Mouse (Mus musculus) CH12.LX (cell line): ENCODE data around the gene Igfbp2. TPM values are rescaled to one million over a fixed set of nuclear protein-coding genes. Genes with fewer than 3 reads are reported as not detected.

ENCODE experiments used
- DNase-seq: peaks from one replicate; pipeline ENCODE4 v3.0.0-alpha.2; 2013; ENCODE audit errors: extremely low read depth
- H3K27ac ChIP-seq: 2 replicates; pipeline ENCODE4 v1.5.1; 2012; ENCODE audit warnings: low read depth, mild to moderate bottlenecking, control low read depth, moderate library complexity; ENCODE audit not compliant: insufficient read depth
- H3K27me3 ChIP-seq: replicated peaks from 2 replicates; pipeline ENCODE3; 2012; ENCODE audit warnings: inconsistent platforms
- H3K36me3 ChIP-seq, 2 experiments: replicated peaks in 1 of 2; 2 replicates each; pipeline versions ENCODE3 to v1.6.1; 2012; ENCODE audit warnings: inconsistent platforms in 1 of 2, low read length in 1 of 2, mild to moderate bottlenecking in 1 of 2, mixed read lengths in 1 of 2, moderate library complexity in 1 of 2; ENCODE audit not compliant: control insufficient read depth in 1 of 2, insufficient read depth in 1 of 2
- H3K4me1 ChIP-seq, 2 experiments: 2 replicates each; pipeline ENCODE4 v1.6.1; 2012; ENCODE audit warnings: inconsistent platforms in 1 of 2, moderate library complexity in 1 of 2; ENCODE audit not compliant: insufficient read depth in 2 of 2, control insufficient read depth in 1 of 2
- H3K4me2 ChIP-seq: 2 replicates; pipeline ENCODE4 v1.6.1; 2012; ENCODE audit warnings: low read depth, mild to moderate bottlenecking, control low read depth; ENCODE audit not compliant: poor library complexity, insufficient read depth, severe bottlenecking
- H3K4me3 ChIP-seq, 3 experiments: fragments of 150-350 bp in 1 of 3; sonication (generic) in 1 of 3; replicated peaks in 1 of 3; 2 replicates each; pipeline versions ENCODE3 to v1.5.1; 2011 to 2012; ENCODE audit warnings: low read depth in 2 of 3, low read length in 2 of 3, mild to moderate bottlenecking in 2 of 3, moderate library complexity in 2 of 3, control low read depth in 1 of 3, improper control_type of control experiment in 1 of 3, inconsistent platforms in 1 of 3, mixed read lengths in 1 of 3; ENCODE audit not compliant: poor library complexity in 1 of 3
- H3K79me2 ChIP-seq: replicated peaks from 2 replicates; pipeline ENCODE4 v1.6.1; 2012; ENCODE audit warnings: mild to moderate bottlenecking, moderate library complexity; ENCODE audit not compliant: control insufficient read depth, poor library complexity, insufficient read depth, severe bottlenecking; ENCODE audit errors: extremely low read depth
- H3K9ac ChIP-seq: 2 replicates; pipeline ENCODE4 v1.6.1; 2012; ENCODE audit warnings: low read depth, mild to moderate bottlenecking, control low read depth, moderate library complexity; ENCODE audit not compliant: insufficient read depth
- H3K9me3 ChIP-seq: replicated peaks from 2 replicates; pipeline ENCODE3; 2012; ENCODE audit warnings: low read length, inconsistent platforms, mixed read lengths
- BHLHE40 ChIP-seq: IDR thresholded peaks from 2 replicates; pipeline ENCODE4 v1.6.1; 2011; ENCODE audit warnings: mild to moderate bottlenecking, low read depth, low read length, improper control_type of control experiment
- CHD1 ChIP-seq: IDR thresholded peaks from 2 replicates; pipeline ENCODE4 v1.6.1; 2012; ENCODE audit warnings: low read depth, low read length, improper control_type of control experiment, inconsistent platforms
- CHD2 ChIP-seq: IDR thresholded peaks from 2 replicates; pipeline ENCODE4 v1.6.1; 2011; ENCODE audit warnings: low read length, improper control_type of control experiment
- CTCF ChIP-seq, 2 experiments: IDR thresholded peaks in 1 of 2; conservative IDR thresholded peaks in 1 of 2; 2 replicates each; pipeline ENCODE4 v1.5.1; 2011 to 2012; ENCODE audit warnings: low read depth in 2 of 2, low read length in 2 of 2, improper control_type of control experiment in 1 of 2, inconsistent platforms in 1 of 2, mild to moderate bottlenecking in 1 of 2, moderate library complexity in 1 of 2
- ELF1 ChIP-seq: IDR thresholded peaks from 2 replicates; pipeline ENCODE4 v1.6.1; 2014; ENCODE audit warnings: low read depth, mild to moderate bottlenecking, inconsistent platforms, low read length, improper control_type of control experiment
- ETS1 ChIP-seq: conservative IDR thresholded peaks from 2 replicates; pipeline ENCODE4 v1.6.1; 2012; ENCODE audit warnings: low read depth, mild to moderate bottlenecking, inconsistent platforms, low read length, improper control_type of control experiment, moderate library complexity
- HCFC1 ChIP-seq: IDR thresholded peaks from 2 replicates; pipeline ENCODE4 v1.6.1; 2012; ENCODE audit warnings: low read depth, mild to moderate bottlenecking, inconsistent platforms, low read length, improper control_type of control experiment
- IRF4 ChIP-seq: IDR thresholded peaks from 2 replicates; pipeline ENCODE4 v1.6.1; 2014; ENCODE audit warnings: low read depth, mild to moderate bottlenecking, inconsistent platforms, low read length, improper control_type of control experiment
- JUN ChIP-seq: IDR thresholded peaks from 2 replicates; pipeline ENCODE4 v1.6.1; 2011; ENCODE audit warnings: low read depth, mild to moderate bottlenecking, low read length, improper control_type of control experiment, moderate library complexity; ENCODE audit not compliant: insufficient read depth
- MAFK ChIP-seq: IDR thresholded peaks from 2 replicates; pipeline ENCODE4 v1.6.1; 2011; ENCODE audit warnings: low read length, improper control_type of control experiment; ENCODE audit not compliant: insufficient replicate concordance
- MAX ChIP-seq: IDR thresholded peaks from 2 replicates; pipeline ENCODE4 v1.6.1; 2011; ENCODE audit warnings: low read length, improper control_type of control experiment
- MEF2A ChIP-seq: IDR thresholded peaks from 2 replicates; pipeline ENCODE4 v1.6.1; 2014; ENCODE audit warnings: low read depth, mild to moderate bottlenecking, inconsistent platforms, low read length, improper control_type of control experiment, borderline replicate concordance
- MXI1 ChIP-seq: IDR thresholded peaks from 2 replicates; pipeline ENCODE4 v1.6.1; 2011; ENCODE audit warnings: mild to moderate bottlenecking, low read depth, low read length, improper control_type of control experiment
- MYC ChIP-seq: IDR thresholded peaks from 2 replicates; pipeline ENCODE4 v1.6.1; 2011; ENCODE audit warnings: low read depth, mild to moderate bottlenecking, improper control_type of control experiment, low read length
- NELFE ChIP-seq: IDR thresholded peaks from 2 replicates; pipeline ENCODE4 v1.6.1; 2011; ENCODE audit warnings: low read depth, low read length, improper control_type of control experiment
- NRF1 ChIP-seq: IDR thresholded peaks from 2 replicates; pipeline ENCODE4 v1.6.1; 2014; ENCODE audit warnings: low read depth, mild to moderate bottlenecking, inconsistent platforms, low read length, improper control_type of control experiment, moderate library complexity
- PAX5 ChIP-seq: IDR thresholded peaks from 2 replicates; pipeline ENCODE4 v1.6.1; 2012; ENCODE audit warnings: low read length, inconsistent platforms, mixed read lengths
- RAD21 ChIP-seq: IDR thresholded peaks from 2 replicates; pipeline ENCODE4 v1.6.1; 2011; ENCODE audit warnings: low read depth, mild to moderate bottlenecking, low read length, improper control_type of control experiment, moderate library complexity
- RCOR1 ChIP-seq: conservative IDR thresholded peaks from 2 replicates; pipeline ENCODE4 v1.6.1; 2012; ENCODE audit warnings: low read depth, mild to moderate bottlenecking, inconsistent platforms, low read length, improper control_type of control experiment
- SIN3A ChIP-seq: IDR thresholded peaks from 2 replicates; pipeline ENCODE4 v1.6.1; 2012; ENCODE audit warnings: low read length, improper control_type of control experiment, inconsistent platforms
- SMC3 ChIP-seq: IDR thresholded peaks from 2 replicates; pipeline ENCODE4 v1.6.1; 2011; ENCODE audit warnings: low read depth, low read length, improper control_type of control experiment
- UBTF ChIP-seq: IDR thresholded peaks from 2 replicates; pipeline ENCODE4 v1.6.1; 2012; ENCODE audit warnings: low read depth, mild to moderate bottlenecking, inconsistent platforms, low read length, improper control_type of control experiment, moderate library complexity
- USF1 ChIP-seq: IDR thresholded peaks from 2 replicates; pipeline ENCODE4 v1.6.1; 2014; ENCODE audit warnings: low read depth, mild to moderate bottlenecking, inconsistent platforms, low read length, improper control_type of control experiment
- ZC3H11A ChIP-seq: IDR thresholded peaks from 2 replicates; pipeline ENCODE4 v1.6.1; 2012; ENCODE audit warnings: low read depth, mild to moderate bottlenecking, inconsistent platforms, low read length, improper control_type of control experiment
- ZKSCAN1 ChIP-seq: IDR thresholded peaks from 2 replicates; pipeline ENCODE4 v1.6.1; 2012; ENCODE audit warnings: low read depth, inconsistent platforms, low read length, improper control_type of control experiment, borderline replicate concordance
- ZMIZ1 ChIP-seq: IDR thresholded peaks from 2 replicates; pipeline ENCODE4 v1.6.1; 2012; ENCODE audit warnings: low read depth, mild to moderate bottlenecking, inconsistent platforms, low read length, improper control_type of control experiment
- ZNF384 ChIP-seq: IDR thresholded peaks from 2 replicates; pipeline ENCODE4 v1.6.1; 2012; ENCODE audit warnings: low read depth, low read length, improper control_type of control experiment, inconsistent platforms
- dilution Hi-C: fragments of 300-500 bp; cut with MboI; formaldehyde crosslinking; loops from 2 replicates; pipeline ENCODE4 v1.14.3; 2020; ENCODE audit warnings: low sequenced_read_pairs; ENCODE audit not compliant: extremely low pct_unique_long_range_greater_than_20kb, extremely low pct_ligation_motif_present
- in situ Hi-C: fragments of 300-500 bp; cut with MboI; formaldehyde crosslinking; loops from 3 replicates; pipeline ENCODE4 v1.14.3; 2019; ENCODE audit warnings: low sequenced_read_pairs, low pct_ligation_motif_present, low pct_unique_long_range_greater_than_20kb, mixed read lengths
- polyA plus RNA-seq: library from polyadenylated mRNA; unstranded; fragments of >175 nt; gene quantifications from 2 replicates; pipeline ENCODE4 v1.2.1, GENCODE M21; 2012; ENCODE audit warnings: low read depth; ENCODE audit not compliant: insufficient read length
- total RNA-seq, 2 experiments: library from RNA; depleted of rRNA; stranded (reverse); fragments of 300-350 nt in 1 of 2; fragments of >200 nt in 1 of 2; gene quantifications; 2 replicates each; pipeline ENCODE4 v1.2.3; 2012 to 2014

The Igfbp2 gene
- total and polyA plus RNA-seq, 3 experiments: 294 to 662 (median 350) TPM

DNA sequence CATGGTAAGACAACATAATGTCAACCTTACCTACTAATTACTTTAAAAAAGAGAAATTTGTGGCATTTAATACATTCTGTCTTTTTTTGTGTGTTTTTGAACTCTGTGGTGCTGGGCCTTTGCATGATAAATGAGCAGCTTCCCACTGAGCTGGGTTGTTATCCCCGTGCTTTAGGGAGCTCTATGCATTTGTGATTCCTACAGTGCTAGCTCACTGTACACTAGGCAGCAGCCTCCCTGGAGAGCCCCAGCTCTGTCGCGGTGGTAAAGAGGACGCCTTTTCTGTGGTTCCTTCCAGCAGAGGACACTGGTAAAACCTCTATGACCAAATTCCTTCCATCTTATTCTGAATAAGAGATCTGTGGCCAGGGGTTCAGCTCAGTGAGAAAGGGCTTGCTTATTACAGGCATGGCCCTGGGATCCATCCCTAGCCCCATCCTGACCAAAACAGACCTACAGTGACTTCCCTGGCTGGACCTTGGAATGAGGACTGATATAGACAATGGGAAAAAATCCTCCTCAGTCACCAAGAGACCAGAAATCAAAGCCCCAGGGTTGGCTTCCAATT is 18.7 kb upstream of the Igfbp2 start:
- H3K4me2 ChIP-seq: no peak overlapping the region
- in situ Hi-C loops: no loop called here
- peaks cover 3% of the 10 kb centered on the region for H3K27me3 ChIP-seq
- peaks cover 0 to 8% of the 10 kb centered on the region in 2 experiments; a peak in 1 of 4 replicates for H3K4me1 ChIP-seq
- H3K9me3 ChIP-seq: peaks cover 3% of the 10 kb centered on the region
- no peak overlapping the region for H3K9ac ChIP-seq
- no peaks in the 10 kb centered on the region for H3K36me3 ChIP-seq
- no peak for DNase-seq
- dilution Hi-C loops: no loop called here
- TF ChIP-seq CHD1 (no peak), USF1 (no peak), MAFK (no peak), RAD21 (no peak), SMC3 (no peak), SIN3A (no peak), ZNF384 (no peak), MEF2A (no peak), ZC3H11A (no peak), MXI1 (no peak)
- no peak overlapping the region for H3K4me3 ChIP-seq
- H3K27ac ChIP-seq: no peak overlapping the region
- no peaks in the 10 kb centered on the region for H3K79me2 ChIP-seq

DNA sequence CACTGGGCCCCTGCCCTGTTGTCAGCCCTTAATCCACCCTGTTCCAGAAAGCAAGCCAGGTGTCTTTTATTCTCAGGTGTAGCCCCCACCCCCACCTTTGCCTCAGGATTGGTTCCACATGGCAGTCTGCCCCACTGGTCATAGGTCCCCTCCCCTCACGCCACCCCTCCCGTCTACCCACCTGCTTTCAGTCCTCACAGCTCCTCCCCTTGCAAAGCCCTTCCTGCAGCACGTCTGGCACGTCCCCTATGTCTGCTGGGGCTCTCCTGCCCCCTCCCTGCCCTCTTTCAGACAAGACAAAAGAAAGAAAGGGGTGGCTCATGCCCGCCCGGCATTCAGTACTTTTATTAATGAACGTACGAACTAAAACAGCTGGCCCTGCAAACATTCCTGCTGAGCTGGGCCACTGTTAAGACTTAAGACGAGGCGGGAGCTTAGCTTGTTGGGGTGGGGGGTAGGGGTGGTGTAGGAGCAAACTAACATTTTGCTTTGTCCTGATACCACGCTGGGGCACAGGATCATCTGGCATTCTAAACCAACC is 18.2 kb upstream of the Igfbp2 start:
- Histone ChIP-seq H3K79me2 (no peaks in the 10 kb centered on the region), H3K36me3 (no peaks in the 10 kb centered on the region), H3K27me3 (peaks cover 3% of the 10 kb centered on the region), H3K27ac (no peak overlapping the region), H3K9ac (no peak overlapping the region), H3K4me1 (peaks cover 0 to 8% of the 10 kb centered on the region in 2 experiments; a peak in 1 of 4 replicates), H3K4me2 (no peak overlapping the region), H3K9me3 (peaks cover 7% of the 10 kb centered on the region), H3K4me3 (no peak overlapping the region)
- no peak for DNase-seq
- in situ Hi-C loops: no loop called here
- TF ChIP-seq RCOR1 (no peak), CTCF (conservative IDR thresholded peaks at IDR 0.05 in 1 of 2, IDR thresholded peaks at IDR 0.05 in 1 of 2; ENCODE audit: low read depth in 2 of 2, low read length in 2 of 2) (no peak), MXI1 (no peak), NRF1 (no peak), UBTF (no peak), NELFE (no peak), ZKSCAN1 (no peak), ELF1 (no peak), JUN (no peak), HCFC1 (no peak), MAFK (no peak), IRF4 (no peak), CHD2 (no peak), PAX5 (no peak), MEF2A (no peak), BHLHE40 (no peak), MYC (no peak), MAX (no peak), ZMIZ1 (no peak), ETS1 (no peak)
- dilution Hi-C loops: no loop called here
